Mouse (Mus musculus) cerebellum, postnatal 4 days (tissue): Measurements from ENCODE around the gene Slc35a1.
"Not testable (repeated sequence)": the region's sequence is repeated elsewhere in the genome, so short reads cannot be mapped to it uniquely, and the experiment has no call there.

Experiments
- DNase-seq, 2 experiments: peaks; one replicate each; pipeline ENCODE4 v3.0.0; 2022; ENCODE audit warnings: low spot score in 2 of 2, mixed read lengths in 1 of 2

Gene Slc35a1

GRCm38 (mm10) chr4:34686874-34687567, at the start of gene Slc35a1:
Gene Slc35a1 (minus strand): TSS chr4:34687438.
- peak; percentile 86 to 94 for DNase-seq

GRCm38 (mm10) chr4:34734461-34734860, 47.2 kb upstream of the Slc35a1 start:
- no peak for DNase-seq

GRCm38 (mm10) chr4:34733415-34733814, 46.2 kb upstream of the Slc35a1 start:
- DNase-seq, result not testable (repeated sequence)

- DNase-seq, result peak in 1 of 2 experiments; percentile 47
Observed at GRCm38 (mm10) chr4:34729851-34730341, 42.7 kb upstream of the Slc35a1 start, which contains the start of gene Cfap206. Gene Cfap206 (minus strand): TSS chr4:34730206.

GRCm38 (mm10) chr4:34725710-34726109, 38.5 kb upstream of the Slc35a1 start:
- not testable (repeated sequence) for DNase-seq

GRCm38 (mm10) chr4:34724306-34724705, 37.1 kb upstream of the Slc35a1 start:
- no peak for DNase-seq

- no peak for DNase-seq
Observed at GRCm38 (mm10) chr4:34723186-34723585, 35.9 kb upstream of the Slc35a1 start.

GRCm38 (mm10) chr4:34720127-34720895, 33.1 kb upstream of the Slc35a1 start:
- no peak for DNase-seq

GRCm38 (mm10) chr4:34719421-34719820, 32.2 kb upstream of the Slc35a1 start:
- DNase-seq, result no peak

- DNase-seq, result no peak
Observed at GRCm38 (mm10) chr4:34715062-34715461, 27.8 kb upstream of the Slc35a1 start.

GRCm38 (mm10) chr4:34708127-34708526, 20.9 kb upstream of the Slc35a1 start:
- no peak for DNase-seq

- DNase-seq, result no peak
Observed at GRCm38 (mm10) chr4:34707248-34707647, 20.0 kb upstream of the Slc35a1 start.

GRCm38 (mm10) chr4:34703029-34703428, 15.8 kb upstream of the Slc35a1 start:
- DNase-seq, result no peak

GRCm38 (mm10) chr4:34702231-34702630, 15.0 kb upstream of the Slc35a1 start:
- DNase-seq, result no peak

GRCm38 (mm10) chr4:34701528-34701927, 14.3 kb upstream of the Slc35a1 start:
- DNase-seq, result peak in 1 of 2 experiments; percentile 56

GRCm38 (mm10) chr4:34688021-34688420, 783 bp upstream of the Slc35a1 start:
- DNase-seq, result no peak

GRCm38 (mm10) chr4:34680530-34680929, 6.7 kb downstream of the Slc35a1 start:
- DNase-seq, result no peak

- DNase-seq, result no peak
Observed at GRCm38 (mm10) chr4:34673721-34674120, 13.5 kb downstream of the Slc35a1 start.

- no peak for DNase-seq
Observed at GRCm38 (mm10) chr4:34667923-34668322, 19.3 kb downstream of the Slc35a1 start.

- no peak for DNase-seq
Observed at GRCm38 (mm10) chr4:34661927-34662326, 25.3 kb downstream of the Slc35a1 start.

- no peak for DNase-seq
Observed at GRCm38 (mm10) chr4:34661514-34661913, 25.7 kb downstream of the Slc35a1 start.

GRCm38 (mm10) chr4:34659012-34659411, 28.2 kb downstream of the Slc35a1 start:
- no peak for DNase-seq

GRCm38 (mm10) chr4:34656101-34656500, 31.1 kb downstream of the Slc35a1 start:
- no peak for DNase-seq
